Mouse (Mus musculus): Measurements from ENCODE around the gene Ext2. TPM values are rescaled to one million over a fixed set of nuclear protein-coding genes. Genes with fewer than 3 reads are reported as not detected.

The Ext2 gene
- polyA plus RNA-seq, 1 experiment from 2014 or later: 68.2 TPM

GRCm38 (mm10) chr2:93775431-93775830 is 46.9 kb downstream of the Ext2 start:
- Histone ChIP-seq H3K36me3 (ENCODE audit: control insufficient read depth, insufficient read depth, low read length) (no peaks in the 10 kb centered on the region), H3K4me2 (ENCODE audit: low read length) (no peak overlapping the region), H3K27me3 (replicated peaks; ENCODE audit: control insufficient read depth, insufficient read depth, low read length) (no peaks in the 10 kb centered on the region), H3K9ac (ENCODE audit: low read depth, low read length) (no peak overlapping the region), H3K27ac (ENCODE audit: low read depth, low read length) (no peak overlapping the region), H3K4me1 (ENCODE audit: control insufficient read depth, insufficient read depth, low read depth, low read length) (peaks cover 15% of the 10 kb centered on the region), H3K9me3 (ENCODE audit: control insufficient read depth, low read length) (no peaks in the 10 kb centered on the region), H3K4me3 (ENCODE audit: low read length) (no peak overlapping the region)
- 56% methylated on average over 4 of the region's 4 CpGs for WGBS
- no peak for ATAC-seq

DNA sequence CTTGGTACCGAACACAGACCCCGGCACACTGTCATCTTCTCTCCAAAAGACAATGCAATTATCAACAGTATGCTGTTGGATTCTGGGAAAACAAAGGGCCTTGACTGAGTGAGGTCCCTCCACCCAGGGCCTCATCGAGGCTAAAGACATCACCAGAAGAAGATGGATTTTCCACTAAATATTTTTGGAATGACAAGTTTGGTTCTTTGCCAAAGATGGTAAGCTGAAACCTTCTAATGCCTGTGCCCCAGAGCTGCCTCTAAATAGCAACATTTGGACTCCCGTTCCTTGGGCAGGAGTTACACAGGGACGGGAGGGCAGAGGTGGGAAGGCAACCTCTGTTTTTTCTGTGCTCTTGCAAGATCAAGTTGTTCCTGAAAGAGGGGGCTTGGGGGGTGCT is 47.4 kb downstream of the Ext2 start:
- 66% methylated on average over 5 of the region's 5 CpGs for WGBS
- peaks cover 14% of the 10 kb centered on the region for H3K4me1 ChIP-seq (ENCODE audit: control insufficient read depth, insufficient read depth, low read depth, low read length)
- H3K4me2 ChIP-seq (ENCODE audit: low read length): no peak overlapping the region
- no peak overlapping the region for H3K27ac ChIP-seq (ENCODE audit: low read depth, low read length)
- no peaks in the 10 kb centered on the region for H3K27me3 ChIP-seq (replicated peaks; ENCODE audit: control insufficient read depth, insufficient read depth, low read length)
- H3K36me3 ChIP-seq (ENCODE audit: control insufficient read depth, insufficient read depth, low read length): no peaks in the 10 kb centered on the region
- H3K4me3 ChIP-seq (ENCODE audit: low read length): no peak overlapping the region
- no peaks in the 10 kb centered on the region for H3K9me3 ChIP-seq (ENCODE audit: control insufficient read depth, low read length)
- no peak overlapping the region for H3K9ac ChIP-seq (ENCODE audit: low read depth, low read length)
- ATAC-seq: no peak

DNA sequence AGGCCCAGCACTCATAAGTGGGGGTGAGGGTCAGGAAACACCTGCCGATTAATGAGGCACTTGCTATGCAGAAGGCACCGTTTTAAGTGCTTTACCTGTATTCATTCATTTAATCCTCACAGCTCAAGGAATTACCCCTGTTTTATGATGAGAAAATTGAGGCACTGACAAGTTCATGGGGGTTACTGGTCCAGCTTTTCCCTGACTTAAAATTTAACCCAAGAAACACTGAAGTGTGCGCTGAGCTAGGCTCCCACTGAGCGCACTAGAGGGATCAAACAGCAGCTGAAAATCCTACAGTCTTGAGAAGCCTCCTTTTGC is 49.6 kb downstream of the Ext2 start:
- no peak overlapping the region for H3K27ac ChIP-seq (ENCODE audit: low read depth, low read length)
- no peaks in the 10 kb centered on the region; the same call in 1 of the 2 replicates for H3K36me3 ChIP-seq (ENCODE audit: control insufficient read depth, insufficient read depth, low read length)
- WGBS: 39% methylated on average over 4 of the region's 4 CpGs
- H3K9me3 ChIP-seq (ENCODE audit: control insufficient read depth, low read length): no peaks in the 10 kb centered on the region
- H3K27me3 ChIP-seq (replicated peaks; ENCODE audit: control insufficient read depth, insufficient read depth, low read length): no peaks in the 10 kb centered on the region
- ATAC-seq: no peak
- H3K4me2 ChIP-seq (ENCODE audit: low read length): no peak overlapping the region
- peaks cover 4% of the 10 kb centered on the region for H3K4me1 ChIP-seq (ENCODE audit: control insufficient read depth, insufficient read depth, low read depth, low read length)
- no peak overlapping the region for H3K9ac ChIP-seq (ENCODE audit: low read depth, low read length)
- H3K4me3 ChIP-seq (ENCODE audit: low read length): no peak overlapping the region

- no peaks in the 10 kb centered on the region; the same call in 1 of the 2 replicates for H3K36me3 ChIP-seq (ENCODE audit: control insufficient read depth, insufficient read depth, low read length)
- H3K27me3 ChIP-seq (replicated peaks; ENCODE audit: control insufficient read depth, insufficient read depth, low read length): no peaks in the 10 kb centered on the region
- peaks cover 4% of the 10 kb centered on the region for H3K4me1 ChIP-seq (ENCODE audit: control insufficient read depth, insufficient read depth, low read depth, low read length)
- H3K4me2 ChIP-seq (ENCODE audit: low read length): no peak overlapping the region
- 45% methylated on average over 16 of the region's 16 CpGs for WGBS
- H3K9ac ChIP-seq (ENCODE audit: low read depth, low read length): no peak overlapping the region
- no peak overlapping the region for H3K27ac ChIP-seq (ENCODE audit: low read depth, low read length)
- no peak; the same call in 1 of the 2 replicates for ATAC-seq
- H3K9me3 ChIP-seq (ENCODE audit: control insufficient read depth, low read length): no peaks in the 10 kb centered on the region
- no peak overlapping the region for H3K4me3 ChIP-seq (ENCODE audit: low read length)
Observed at GRCm38 (mm10) chr2:93772054-93772764, 50.2 kb downstream of the Ext2 start.

GRCm38 (mm10) chr2:93770895-93771294 is 51.5 kb downstream of the Ext2 start:
- no peak for ATAC-seq
- Histone ChIP-seq H3K4me1 (ENCODE audit: control insufficient read depth, insufficient read depth, low read depth, low read length) (peaks cover 4% of the 10 kb centered on the region; the same call in 1 of the 2 replicates), H3K36me3 (ENCODE audit: control insufficient read depth, insufficient read depth, low read length) (no peaks in the 10 kb centered on the region; the same call in 1 of the 2 replicates), H3K27me3 (replicated peaks; ENCODE audit: control insufficient read depth, insufficient read depth, low read length) (no peaks in the 10 kb centered on the region), H3K4me3 (ENCODE audit: low read length) (no peak overlapping the region), H3K4me2 (ENCODE audit: low read length) (no peak overlapping the region), H3K9me3 (ENCODE audit: control insufficient read depth, low read length) (no peaks in the 10 kb centered on the region), H3K9ac (ENCODE audit: low read depth, low read length) (no peak overlapping the region), H3K27ac (ENCODE audit: low read depth, low read length) (no peak overlapping the region)
- 84% methylated on average over 4 of the region's 4 CpGs for WGBS

- 86% methylated on average over 6 of the region's 6 CpGs for WGBS
- Histone ChIP-seq H3K4me1 (ENCODE audit: control insufficient read depth, insufficient read depth, low read depth, low read length) (peaks cover 4% of the 10 kb centered on the region; the same call in 1 of the 2 replicates), H3K27ac (ENCODE audit: low read depth, low read length) (no peak overlapping the region), H3K36me3 (ENCODE audit: control insufficient read depth, insufficient read depth, low read length) (no peaks in the 10 kb centered on the region; the same call in 1 of the 2 replicates), H3K9me3 (ENCODE audit: control insufficient read depth, low read length) (no peaks in the 10 kb centered on the region), H3K27me3 (replicated peaks; ENCODE audit: control insufficient read depth, insufficient read depth, low read length) (no peaks in the 10 kb centered on the region), H3K4me3 (ENCODE audit: low read length) (no peak overlapping the region), H3K4me2 (ENCODE audit: low read length) (no peak overlapping the region), H3K9ac (ENCODE audit: low read depth, low read length) (no peak overlapping the region)
- ATAC-seq: no peak
Observed at GRCm38 (mm10) chr2:93769875-93770274, 52.5 kb downstream of the Ext2 start.

GRCm38 (mm10) chr2:93765721-93766120 is 56.6 kb downstream of the Ext2 start:
- Histone ChIP-seq H3K9ac (ENCODE audit: low read depth, low read length) (no peak overlapping the region), H3K4me3 (ENCODE audit: low read length) (no peak overlapping the region), H3K27me3 (replicated peaks; ENCODE audit: control insufficient read depth, insufficient read depth, low read length) (no peaks in the 10 kb centered on the region), H3K9me3 (ENCODE audit: control insufficient read depth, low read length) (no peaks in the 10 kb centered on the region), H3K4me1 (ENCODE audit: control insufficient read depth, insufficient read depth, low read depth, low read length) (no peaks in the 10 kb centered on the region), H3K36me3 (ENCODE audit: control insufficient read depth, insufficient read depth, low read length) (no peaks in the 10 kb centered on the region; the same call in 1 of the 2 replicates), H3K4me2 (ENCODE audit: low read length) (no peak overlapping the region), H3K27ac (ENCODE audit: low read depth, low read length) (no peak overlapping the region)
- ATAC-seq: no peak
- WGBS: 86% methylated on average over 5 of the region's 5 CpGs

DNA sequence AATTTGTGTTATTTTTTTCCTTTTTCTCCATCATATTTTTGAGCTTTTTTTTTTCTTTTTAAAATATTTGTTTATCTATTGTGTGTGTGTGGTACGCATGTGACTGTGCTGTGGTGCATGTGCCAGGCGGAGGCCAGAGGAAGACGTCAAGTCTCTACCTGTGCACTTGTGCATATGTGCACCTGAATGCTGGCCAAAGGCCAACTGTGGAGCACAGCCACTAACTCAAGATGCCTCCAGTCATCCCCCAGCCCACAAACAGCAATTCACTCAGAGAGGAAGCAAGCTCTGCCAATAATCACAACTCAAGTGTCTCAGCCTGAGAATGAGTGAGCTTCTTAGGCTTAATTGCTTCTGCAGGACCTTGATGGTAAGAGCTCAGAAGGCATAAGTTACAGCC is 58.2 kb downstream of the Ext2 start:
- no peaks in the 10 kb centered on the region for H3K9me3 ChIP-seq (ENCODE audit: control insufficient read depth, low read length)
- H3K4me3 ChIP-seq (ENCODE audit: low read length): no peak overlapping the region
- no peak overlapping the region for H3K4me2 ChIP-seq (ENCODE audit: low read length)
- no peak overlapping the region for H3K27ac ChIP-seq (ENCODE audit: low read depth, low read length)
- no peak for ATAC-seq
- no peaks in the 10 kb centered on the region; the same call in 1 of the 2 replicates for H3K36me3 ChIP-seq (ENCODE audit: control insufficient read depth, insufficient read depth, low read length)
- WGBS: 90% methylated on average over 3 of the region's 3 CpGs
- no peak overlapping the region for H3K9ac ChIP-seq (ENCODE audit: low read depth, low read length)
- no peaks in the 10 kb centered on the region for H3K27me3 ChIP-seq (replicated peaks; ENCODE audit: control insufficient read depth, insufficient read depth, low read length)
- H3K4me1 ChIP-seq (ENCODE audit: control insufficient read depth, insufficient read depth, low read depth, low read length): no peaks in the 10 kb centered on the region

- H3K9me3 ChIP-seq (ENCODE audit: control insufficient read depth, low read length): no peaks in the 10 kb centered on the region
- no peak for ATAC-seq
- H3K4me2 ChIP-seq (ENCODE audit: low read length): no peak overlapping the region
- no peaks in the 10 kb centered on the region for H3K36me3 ChIP-seq (ENCODE audit: control insufficient read depth, insufficient read depth, low read length)
- H3K27me3 ChIP-seq (replicated peaks; ENCODE audit: control insufficient read depth, insufficient read depth, low read length): no peaks in the 10 kb centered on the region
- H3K9ac ChIP-seq (ENCODE audit: low read depth, low read length): no peak overlapping the region
- H3K27ac ChIP-seq (ENCODE audit: low read depth, low read length): no peak overlapping the region
- H3K4me3 ChIP-seq (ENCODE audit: low read length): no peak overlapping the region
- WGBS: 59% methylated on average over 3 of the region's 3 CpGs
- no peaks in the 10 kb centered on the region for H3K4me1 ChIP-seq (ENCODE audit: control insufficient read depth, insufficient read depth, low read depth, low read length)
Observed at GRCm38 (mm10) chr2:93760389-93760788, 62.0 kb downstream of the Ext2 start.
